Mouse (Mus musculus) T-helper 2 cell (primary cell): ENCODE data around the gene Ttc29.

ENCODE experiments used
- in situ Hi-C: fragments of 300-600 bp; cut with MboI, MseI; formaldehyde crosslinking; loops from one replicate; pipeline ENCODE4 v1.15.1; 2025; ENCODE audit warnings: high pct_unique_total_duplicates

Ttc29 gene

DNA sequence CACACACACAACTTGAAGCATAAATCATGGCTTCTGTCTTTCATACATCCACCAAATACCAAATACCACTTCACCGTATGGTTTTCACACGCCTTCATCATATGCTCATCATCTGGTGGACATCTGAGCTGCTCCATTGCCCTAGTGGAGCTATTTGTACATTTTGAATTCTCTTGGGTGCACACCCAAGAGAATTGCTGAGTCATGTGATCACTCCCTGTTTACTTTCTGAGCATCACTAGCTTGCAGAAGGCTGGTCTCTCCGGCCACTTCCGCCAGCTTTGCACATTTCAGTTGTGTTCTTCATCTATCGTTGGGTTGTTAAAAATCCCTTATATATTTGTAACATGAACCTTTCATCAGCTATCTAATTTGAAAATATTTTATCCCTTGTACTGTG lies 65.5 kb downstream of the Ttc29 start:
- in situ Hi-C loops = no loop called here

- in situ Hi-C loops = no loop called here
Measured at GRCm38 (mm10) chr8:78284805-78285204, 71.7 kb downstream of the Ttc29 start.

GRCm38 (mm10) chr8:78285366-78285765 lies 72.3 kb downstream of the Ttc29 start:
- in situ Hi-C loops = no loop called here

GRCm38 (mm10) chr8:78289374-78289971 lies 76.4 kb downstream of the Ttc29 start:
- in situ Hi-C loops = no loop called here

GRCm38 (mm10) chr8:78290274-78290673 lies 77.2 kb downstream of the Ttc29 start:
- in situ Hi-C loops = no loop called here

GRCm38 (mm10) chr8:78295494-78295893 lies 82.4 kb downstream of the Ttc29 start:
- in situ Hi-C loops = no loop called here

DNA sequence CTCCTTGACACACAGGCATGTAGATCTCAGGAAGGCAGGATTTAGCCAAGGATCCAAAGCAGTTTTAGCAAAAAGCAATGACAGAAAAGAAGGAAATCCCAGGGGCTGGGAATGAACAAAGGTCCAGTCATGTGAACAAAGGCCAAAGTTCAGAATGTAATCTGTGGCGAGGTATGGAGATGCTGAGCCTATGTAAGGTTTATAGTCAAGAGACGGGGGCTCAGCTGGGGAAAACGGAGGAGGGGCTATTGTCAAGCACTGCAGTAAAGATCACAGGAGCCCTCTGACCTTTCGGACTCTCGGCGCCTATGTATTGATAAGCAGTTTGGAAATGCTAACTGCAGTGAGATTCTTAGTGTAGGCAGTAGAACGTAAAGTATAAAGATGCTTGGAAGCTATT lies 90.5 kb downstream of the Ttc29 start:
- in situ Hi-C loops = no loop called here

DNA sequence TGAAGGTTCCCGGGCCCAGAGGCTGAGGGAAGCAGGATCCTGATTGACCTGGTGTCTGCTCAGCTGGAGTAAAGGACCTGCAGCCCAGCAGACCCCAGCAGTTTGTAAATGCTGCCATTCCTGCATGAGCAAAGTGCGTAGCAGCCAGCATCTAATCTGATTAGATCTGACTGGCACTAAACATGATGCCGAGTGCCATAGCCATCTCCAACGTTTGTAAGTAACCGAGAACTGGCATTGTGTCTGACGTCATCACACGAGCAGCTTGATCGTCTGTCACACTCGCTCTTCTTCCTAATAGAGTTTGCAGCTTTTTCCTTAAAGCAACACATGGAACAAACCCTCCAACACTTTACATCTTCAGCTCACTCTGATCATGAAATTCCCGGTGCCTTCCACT lies 93.5 kb downstream of the Ttc29 start:
- in situ Hi-C loops = no loop called here

GRCm38 (mm10) chr8:78307131-78307530 lies 94.0 kb downstream of the Ttc29 start:
- in situ Hi-C loops = no loop called here

- in situ Hi-C loops = no loop called here
Measured at GRCm38 (mm10) chr8:78309539-78309938, 96.4 kb downstream of the Ttc29 start.

DNA sequence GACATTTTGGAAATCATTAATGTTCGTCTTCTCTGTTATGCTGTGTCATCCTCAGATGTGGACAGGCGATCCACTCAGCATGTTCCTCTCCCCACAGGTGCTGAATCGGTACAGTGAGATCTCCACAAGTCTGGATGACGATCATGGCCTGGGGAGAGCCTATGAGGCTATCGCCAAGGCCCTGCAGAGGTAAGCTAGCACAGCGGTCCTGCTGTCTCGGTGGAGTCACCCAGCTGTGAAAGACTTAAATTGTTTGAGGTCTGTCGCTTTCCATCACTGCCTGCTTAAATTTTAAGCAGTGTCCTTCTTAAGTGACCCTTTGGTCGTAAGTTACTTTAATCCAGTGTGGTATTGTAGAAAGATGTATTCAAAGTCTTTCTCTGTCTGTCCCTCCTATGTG lies 102.5 kb downstream of the Ttc29 start:
- in situ Hi-C loops = no loop called here

DNA sequence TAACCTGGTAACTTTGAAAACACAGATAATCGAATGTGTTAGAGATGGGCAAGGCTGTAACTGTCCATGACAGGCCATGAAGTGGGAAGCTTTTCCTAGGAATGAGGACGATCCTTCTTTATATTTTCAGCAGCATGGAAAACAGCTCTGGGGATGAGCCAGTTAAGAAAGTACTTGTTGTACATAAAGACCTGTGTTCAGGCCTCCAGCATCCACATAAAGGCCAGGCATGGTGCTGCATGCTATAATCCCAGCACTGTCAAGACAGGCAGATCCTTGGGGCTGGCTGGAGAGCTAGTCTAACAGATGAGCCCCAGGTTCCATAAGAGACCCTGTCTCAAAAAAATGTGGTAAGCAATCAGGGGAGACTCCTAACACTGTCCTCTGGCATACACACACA lies 104.6 kb downstream of the Ttc29 start:
- in situ Hi-C loops = no loop called here

DNA sequence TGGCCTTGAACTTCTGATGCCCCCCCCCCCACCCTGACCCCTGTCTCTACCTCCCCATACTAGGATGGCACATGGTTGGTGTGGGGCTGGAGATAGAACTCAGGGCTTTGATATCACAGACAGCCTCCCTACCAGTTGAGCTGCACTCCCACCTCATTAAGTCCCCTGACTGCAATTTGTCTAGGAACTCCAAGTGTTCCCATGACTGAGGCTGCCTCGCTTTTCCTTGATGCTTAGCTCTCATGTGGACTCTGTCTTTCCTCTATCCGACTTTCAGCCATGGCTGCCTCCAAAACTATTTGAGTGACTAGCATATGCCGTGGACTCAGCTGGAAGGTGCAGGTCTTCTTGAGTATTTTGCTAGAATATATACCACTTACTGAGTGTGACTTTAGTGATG lies 110.3 kb downstream of the Ttc29 start:
- in situ Hi-C loops = no loop called here

GRCm38 (mm10) chr8:78340689-78341529 lies 127.8 kb downstream of the Ttc29 start:
- in situ Hi-C loops = no loop called here

- in situ Hi-C loops = no loop called here
Measured at GRCm38 (mm10) chr8:78342151-78342550, 129.1 kb downstream of the Ttc29 start.

DNA sequence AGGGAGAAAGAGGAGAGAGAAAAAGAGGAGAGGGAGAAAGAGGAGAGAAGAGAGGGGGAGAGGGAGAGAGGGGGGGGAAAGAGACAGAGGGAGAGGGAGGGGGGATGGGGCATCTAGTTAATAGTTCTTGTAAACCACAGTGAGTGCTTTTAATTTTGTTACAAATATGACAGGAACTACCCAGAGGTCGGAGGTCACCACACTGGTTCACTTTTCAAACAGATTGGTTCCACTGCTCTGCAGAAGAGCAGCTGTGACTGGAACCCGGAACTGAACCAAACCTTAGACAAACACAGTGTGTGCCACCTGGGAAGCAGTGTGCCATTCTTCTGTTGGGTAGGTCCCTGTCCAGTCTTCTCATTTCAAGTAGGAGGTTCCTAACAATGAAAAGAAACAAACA lies 130.9 kb downstream of the Ttc29 start:
- in situ Hi-C loops = no loop called here

- in situ Hi-C loops = no loop called here
Measured at GRCm38 (mm10) chr8:78345705-78346104, 132.6 kb downstream of the Ttc29 start.

DNA sequence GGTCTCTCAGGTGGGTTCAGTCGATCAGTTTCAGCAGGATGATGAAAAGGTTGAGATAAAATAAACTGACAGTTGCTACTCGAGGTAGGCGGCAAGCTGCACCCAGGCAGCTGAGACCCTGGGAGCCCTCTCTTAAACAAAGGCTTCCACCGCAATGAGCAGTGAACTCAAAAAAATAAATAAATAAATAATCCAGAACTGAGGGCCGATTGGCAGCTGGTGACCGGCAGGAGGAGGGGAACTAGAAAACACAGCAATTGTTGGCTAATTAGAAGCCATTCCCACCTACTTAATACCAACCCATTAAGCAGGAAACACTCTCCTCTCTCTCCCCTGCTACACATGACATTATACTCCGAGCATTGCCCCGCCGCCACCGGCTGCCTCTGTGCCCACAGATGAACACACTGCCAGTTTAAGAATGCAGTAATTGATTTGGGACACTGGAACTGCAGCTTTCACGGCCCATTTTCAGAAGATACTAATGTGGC lies 133.1 kb downstream of the Ttc29 start:
- in situ Hi-C loops = no loop called here

GRCm38 (mm10) chr8:78353902-78354301 lies 140.8 kb downstream of the Ttc29 start:
- in situ Hi-C loops = no loop called here

- in situ Hi-C loops = no loop called here
Measured at GRCm38 (mm10) chr8:78354801-78355200, 141.7 kb downstream of the Ttc29 start.

DNA sequence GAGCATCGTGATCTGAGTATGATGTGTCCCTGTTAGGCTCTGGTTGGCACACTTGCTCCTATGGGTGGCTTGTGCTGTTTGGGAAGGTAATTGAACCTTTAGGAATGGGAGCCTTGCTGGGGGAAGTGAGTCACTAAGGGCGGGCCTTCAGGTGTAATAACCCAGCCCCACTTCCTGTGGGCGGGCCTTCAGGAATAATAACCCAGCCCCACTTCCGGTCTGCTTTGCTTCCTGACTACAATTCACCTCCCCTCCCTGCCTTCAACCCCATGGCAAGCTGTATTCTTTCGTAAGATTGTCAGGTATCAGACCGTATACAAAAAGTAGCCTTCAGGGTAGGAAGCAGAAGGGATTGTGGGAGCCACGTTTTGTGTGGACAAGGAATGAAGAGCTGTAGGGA lies 177.7 kb downstream of the Ttc29 start:
- in situ Hi-C loops = no loop called here

DNA sequence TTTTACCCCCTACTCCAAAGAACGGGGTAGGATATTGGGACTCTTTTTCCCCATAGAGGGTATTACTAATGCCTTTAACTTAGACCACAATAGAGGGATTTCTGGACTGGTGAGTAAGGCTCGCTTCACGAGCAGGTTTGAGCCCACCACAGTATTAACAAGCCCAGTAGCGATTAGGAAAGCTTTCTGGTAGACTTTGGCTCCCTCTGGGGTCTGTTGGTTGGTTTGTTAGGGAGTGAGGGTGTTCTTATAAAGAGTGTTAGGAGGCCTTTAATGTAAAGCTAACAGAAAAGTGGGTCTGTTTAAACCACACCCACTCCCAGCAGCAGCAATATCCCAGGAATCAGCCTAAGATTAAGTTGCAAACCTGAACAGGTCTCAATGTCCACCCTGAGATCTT lies 206.2 kb downstream of the Ttc29 start:
- in situ Hi-C loops = no loop called here

GRCm38 (mm10) chr8:78420101-78420503 lies 207.0 kb downstream of the Ttc29 start:
- in situ Hi-C loops = no loop called here
